Mouse (Mus musculus) cerebellum, postnatal 14 days (tissue): ENCODE measurements around the gene 1110051M20Rik.

Experiments
- DNase-seq, 2 experiments: peaks; one replicate each; pipeline ENCODE4 v3.0.0; 2021; ENCODE audit warnings: mixed read lengths in 2 of 2

1110051M20Rik gene

DNA sequence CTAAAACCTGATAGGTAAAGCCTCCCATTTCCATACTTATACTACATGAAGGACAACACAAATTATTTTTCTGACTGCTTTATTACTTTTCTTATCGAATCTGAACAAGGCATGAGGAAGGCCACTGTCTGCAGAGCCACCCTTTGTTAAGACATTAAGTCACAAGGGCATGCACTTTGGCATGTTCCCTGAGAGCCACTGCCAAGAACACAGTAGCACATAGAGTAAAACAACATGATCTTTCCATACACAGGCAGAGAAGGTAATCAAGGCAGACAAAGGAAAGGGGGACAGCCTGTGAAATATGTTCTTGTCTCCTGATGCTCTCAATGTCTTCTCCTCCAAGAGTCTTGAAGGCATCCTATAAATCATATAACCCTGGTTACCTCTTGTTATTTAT lies 30.7 kb downstream of the 1110051M20Rik start:
- no peak for DNase-seq

DNA sequence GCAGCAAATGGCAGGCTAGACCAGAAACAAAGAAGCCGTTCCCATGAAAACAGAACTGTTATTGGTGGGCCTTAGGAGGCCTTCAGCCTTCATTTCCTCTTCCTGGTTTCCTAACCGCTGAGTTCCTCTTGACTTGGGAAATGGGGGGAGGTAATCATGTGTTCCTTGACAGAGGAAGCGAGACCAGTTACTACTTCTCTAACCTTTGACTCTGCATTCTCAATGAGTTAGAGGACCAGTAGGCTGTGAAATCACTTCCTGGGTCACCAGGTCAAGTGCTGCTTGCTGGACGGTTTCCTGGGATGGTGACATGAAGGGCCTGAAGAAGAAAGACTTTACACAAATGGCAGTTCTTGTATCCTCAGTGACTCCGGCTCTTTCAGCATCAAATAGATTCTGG lies 32.1 kb downstream of the 1110051M20Rik start:
- no peak for DNase-seq

- DNase-seq, result no peak
Measured at GRCm38 (mm10) chr2:91411473-91411872, 33.0 kb downstream of the 1110051M20Rik start.

- no peak for DNase-seq
Measured at GRCm38 (mm10) chr2:91408031-91408430, 36.5 kb downstream of the 1110051M20Rik start.

DNA sequence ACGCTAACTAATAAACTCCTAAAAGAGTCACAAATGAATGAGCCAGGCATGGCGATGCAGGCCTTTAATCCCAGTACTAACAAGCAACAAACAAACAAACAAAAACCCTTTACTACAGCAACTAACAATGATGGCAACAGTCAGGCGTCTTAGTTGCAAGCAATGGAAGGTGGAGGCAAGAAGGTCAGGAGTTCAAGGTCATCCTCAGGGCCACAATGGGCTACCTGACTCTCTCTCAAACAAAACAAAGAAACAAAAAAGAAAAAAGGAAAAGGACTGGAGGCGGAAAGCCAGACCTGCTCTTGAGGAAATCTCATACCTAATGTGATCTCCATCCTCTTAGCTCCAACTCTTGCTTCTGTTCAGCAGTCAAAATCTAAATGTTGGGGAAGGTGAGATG lies 39.4 kb downstream of the 1110051M20Rik start:
- no peak for DNase-seq

DNA sequence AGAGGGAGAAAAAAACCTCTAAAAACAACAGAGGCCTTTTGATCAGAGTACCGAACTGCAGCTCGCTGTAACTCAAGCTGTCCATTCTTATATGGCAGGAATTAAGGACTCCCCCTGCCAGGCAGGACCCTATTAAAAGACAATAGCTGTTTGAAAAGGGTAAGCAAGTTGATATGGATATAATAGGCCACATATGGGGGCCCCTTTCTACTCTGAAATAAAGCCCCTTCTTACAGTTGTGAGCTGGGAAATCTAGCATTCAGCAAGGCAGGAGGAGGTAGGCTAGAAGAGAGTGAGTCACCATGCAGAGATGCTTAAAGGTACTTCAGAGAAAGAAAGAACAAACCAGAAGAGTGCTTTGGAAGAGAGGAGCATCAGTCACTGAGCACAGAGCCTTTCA lies 44.8 kb downstream of the 1110051M20Rik start:
- no peak for DNase-seq

GRCm38 (mm10) chr2:91399168-91399567 lies 45.3 kb downstream of the 1110051M20Rik start:
- DNase-seq, result no peak

DNA sequence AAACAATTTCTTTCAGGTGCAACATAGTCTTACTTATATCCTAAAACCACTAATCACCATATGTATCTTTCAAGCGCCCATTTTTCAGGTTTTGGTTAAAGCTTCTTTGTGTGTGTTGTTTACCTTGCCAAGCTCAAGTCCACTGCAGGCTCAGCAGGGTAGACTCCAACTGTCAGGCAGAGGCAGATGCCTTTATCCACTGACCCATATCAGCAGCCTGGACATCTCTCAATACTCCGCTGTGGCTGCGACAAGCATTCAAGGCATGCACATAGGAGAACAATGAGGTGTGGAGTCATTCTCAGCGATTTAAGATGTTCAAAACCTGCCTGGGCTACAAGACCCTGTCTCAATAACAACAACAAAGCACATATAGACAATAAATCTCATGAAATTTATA lies 50.4 kb downstream of the 1110051M20Rik start:
- DNase-seq, result peak in 1 of 2 experiments; percentile 22

- DNase-seq, result no peak
Measured at GRCm38 (mm10) chr2:91388738-91389137, 55.8 kb downstream of the 1110051M20Rik start.

- no peak for DNase-seq
Measured at GRCm38 (mm10) chr2:91388281-91388680, 56.2 kb downstream of the 1110051M20Rik start.

GRCm38 (mm10) chr2:91387287-91387958 lies 57.1 kb downstream of the 1110051M20Rik start:
- no peak for DNase-seq

DNA sequence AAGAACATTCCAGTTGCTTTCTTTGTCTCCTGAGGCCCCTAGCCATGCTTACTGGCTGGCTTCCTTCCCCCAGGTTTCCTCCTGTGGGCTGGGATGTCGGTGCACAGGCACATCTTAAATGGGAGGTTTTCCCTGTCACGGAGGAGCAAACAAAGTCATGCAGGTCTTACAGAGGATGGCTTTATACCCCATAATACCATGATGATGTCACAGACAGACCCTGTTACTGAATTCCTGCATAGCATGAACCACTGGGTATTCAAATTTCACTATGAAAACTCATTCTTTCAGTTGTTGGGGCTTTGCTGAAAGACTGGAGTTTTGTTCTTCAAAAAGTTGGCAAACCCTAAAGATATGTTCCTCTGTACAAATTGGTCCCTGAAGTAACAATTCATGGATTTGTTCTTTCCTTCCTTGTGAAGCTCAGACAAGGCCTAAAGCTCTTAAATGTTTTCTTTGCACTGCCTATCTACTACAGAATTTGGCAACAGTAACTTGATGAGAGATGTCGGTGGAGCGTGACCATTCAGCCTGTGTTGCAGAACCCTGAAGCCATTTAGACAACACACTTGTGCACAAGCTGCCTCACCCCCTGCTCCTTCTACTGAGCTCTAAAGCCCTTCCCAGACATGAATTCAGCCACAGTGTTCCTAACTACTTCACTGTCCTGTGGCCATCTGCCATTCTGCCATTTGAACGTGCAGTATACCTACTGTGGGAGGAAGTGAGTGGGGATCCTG lies 57.8 kb downstream of the 1110051M20Rik start:
- no peak for DNase-seq

DNA sequence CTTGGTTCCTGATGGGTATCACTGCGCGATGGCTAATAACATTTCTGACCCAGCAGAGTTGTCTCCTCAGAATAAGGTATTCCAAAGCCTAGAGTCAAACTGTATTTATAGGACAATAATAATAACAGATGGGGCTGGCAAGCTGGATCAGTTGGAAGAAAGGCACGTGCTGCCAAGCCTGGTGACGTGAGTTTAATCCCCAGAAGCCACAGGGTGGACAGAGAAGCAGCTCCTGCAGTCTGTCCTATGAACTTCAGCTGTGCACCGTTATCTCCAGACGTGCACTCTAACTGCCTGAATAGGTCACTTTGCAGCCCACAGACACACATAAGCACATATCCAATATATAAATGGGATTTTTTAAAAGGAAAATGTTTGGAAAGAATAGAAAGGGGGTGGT lies 61.2 kb downstream of the 1110051M20Rik start:
- peak; percentile 59 to 65 for DNase-seq

DNA sequence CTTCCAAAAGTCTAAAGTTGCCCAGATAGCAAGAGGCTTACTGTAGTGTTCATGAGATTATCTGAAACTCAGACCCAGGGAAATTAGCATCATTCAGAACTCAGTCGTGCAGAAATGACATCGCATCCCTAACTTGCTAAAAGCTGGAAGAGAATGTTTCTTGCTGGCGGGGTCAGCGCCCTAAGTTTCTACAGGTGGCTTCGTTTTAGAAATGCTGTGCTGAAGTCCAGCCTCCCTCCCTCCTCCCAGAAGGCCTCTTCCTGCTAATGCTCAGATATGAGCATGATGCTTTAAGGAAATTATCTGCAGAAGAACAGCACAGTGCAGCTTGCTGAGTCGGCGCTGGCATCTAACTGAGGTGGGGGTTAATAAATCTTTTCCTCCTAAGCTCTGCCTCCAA lies 67.5 kb downstream of the 1110051M20Rik start:
- DNase-seq, result no peak

GRCm38 (mm10) chr2:91370314-91370713 lies 74.2 kb downstream of the 1110051M20Rik start:
- no peak for DNase-seq

DNA sequence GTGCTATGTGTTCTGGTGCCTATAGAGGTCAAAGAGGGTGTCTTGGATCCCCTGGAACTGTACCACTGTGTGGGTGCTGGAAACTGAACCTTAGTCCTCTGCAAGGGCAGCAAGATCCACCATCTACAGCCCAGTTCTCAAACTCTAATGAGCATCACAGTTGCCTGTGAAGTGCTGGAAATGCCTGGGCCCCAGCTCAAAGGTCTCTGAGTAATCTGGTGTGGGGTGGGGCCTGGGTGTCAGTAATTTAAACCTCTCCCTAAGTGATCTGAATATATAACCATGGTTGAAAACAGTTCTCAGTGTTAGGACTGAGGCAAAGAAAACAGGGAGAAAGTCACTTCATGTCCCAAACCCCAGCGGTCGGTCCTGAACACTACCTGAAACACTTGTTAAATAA lies 81.2 kb downstream of the 1110051M20Rik start:
- no peak for DNase-seq

DNA sequence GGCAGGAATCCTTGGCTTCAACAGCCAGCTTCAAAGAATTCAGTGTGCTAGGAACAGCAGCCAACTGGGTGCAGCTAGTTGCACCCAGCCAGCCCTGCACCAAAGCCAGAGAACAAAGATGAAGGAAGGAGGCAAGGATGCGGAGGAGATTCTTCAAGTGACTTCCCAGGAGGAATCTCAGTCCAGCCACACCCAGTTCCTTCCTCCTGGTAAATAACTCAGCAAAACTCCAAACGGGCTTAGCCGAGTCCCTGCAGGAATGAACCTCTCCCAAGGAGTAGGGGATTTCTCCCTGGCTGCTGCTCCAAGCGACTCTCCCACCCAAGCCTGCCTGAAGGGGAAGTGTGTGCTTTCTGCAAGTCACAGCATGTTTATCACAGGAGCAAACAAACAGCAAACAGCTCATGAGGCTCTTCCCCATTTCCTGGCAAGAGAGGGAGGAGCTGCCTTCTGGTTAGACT lies 83.4 kb downstream of the 1110051M20Rik start:
- DNase-seq, result no peak

DNA sequence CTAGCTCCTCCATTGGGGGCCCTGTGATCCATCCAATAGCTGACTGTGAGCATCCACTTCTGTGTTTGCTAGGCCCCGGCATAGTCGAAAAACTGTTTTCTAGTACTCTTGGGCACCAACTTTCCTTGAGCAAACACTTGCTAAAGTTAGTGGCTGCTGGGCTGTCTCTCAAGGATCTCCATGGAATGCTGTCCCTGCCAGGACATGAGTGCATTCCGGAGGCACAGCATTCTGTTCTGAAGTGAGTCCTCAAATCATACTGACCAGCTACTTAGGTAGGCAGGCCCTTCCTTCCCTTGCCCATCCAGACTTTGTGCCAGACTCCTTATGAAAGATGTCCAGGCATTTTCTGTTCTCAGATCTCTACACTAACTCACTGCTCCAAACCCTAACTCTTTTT lies 88.7 kb downstream of the 1110051M20Rik start:
- no peak for DNase-seq

DNA sequence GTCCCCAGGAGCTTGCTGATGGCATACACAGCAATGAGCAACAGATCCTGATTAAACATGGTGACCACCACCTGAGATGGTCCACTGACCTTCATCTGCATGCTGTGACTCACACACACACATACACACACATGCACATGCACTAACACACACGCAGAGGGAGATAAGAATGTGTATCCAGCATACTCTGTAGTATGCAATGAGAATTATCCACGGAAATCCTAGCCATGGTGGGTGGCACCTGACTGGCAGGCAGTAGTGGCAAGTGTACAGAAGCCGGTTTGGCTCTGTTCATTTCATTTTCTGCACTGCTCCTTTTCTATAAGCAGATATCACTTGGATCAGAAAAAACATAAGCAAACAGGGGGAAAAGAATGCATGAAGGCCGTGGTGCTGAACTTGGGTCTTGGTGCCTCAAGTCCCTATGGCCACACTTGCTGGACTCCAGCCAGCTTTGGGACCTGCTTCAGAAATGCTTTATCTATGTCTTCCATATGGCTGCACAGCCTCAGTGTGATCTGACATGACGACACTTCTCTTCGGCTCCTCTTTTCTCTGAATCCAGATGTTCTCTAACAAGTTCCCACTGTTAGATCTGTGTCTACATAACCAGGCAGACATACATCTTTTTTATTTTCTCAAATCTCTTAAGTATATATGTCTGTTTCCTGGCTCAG lies 89.6 kb downstream of the 1110051M20Rik start:
- no peak for DNase-seq

GRCm38 (mm10) chr2:91353854-91354253 lies 90.7 kb downstream of the 1110051M20Rik start:
- no peak for DNase-seq

DNA sequence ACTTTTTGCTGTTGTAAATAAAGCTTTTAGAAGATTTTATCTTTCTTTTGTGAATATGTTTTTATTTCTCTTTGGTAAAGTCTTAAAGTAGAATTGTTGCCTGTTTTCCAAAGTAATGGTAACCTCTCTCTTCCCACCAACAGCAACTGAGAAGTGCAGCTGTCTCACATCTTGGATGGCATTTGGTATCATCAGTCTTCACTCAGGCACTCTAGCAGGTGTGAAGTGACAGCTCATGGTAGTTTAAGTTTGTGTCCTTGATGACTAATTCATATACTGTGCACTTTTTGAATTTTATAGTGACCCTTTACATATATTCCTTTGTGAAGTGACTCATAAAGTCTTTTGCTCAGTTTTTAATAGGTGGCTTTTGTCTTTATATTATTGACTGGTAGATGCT lies 92.7 kb downstream of the 1110051M20Rik start:
- no peak for DNase-seq

DNA sequence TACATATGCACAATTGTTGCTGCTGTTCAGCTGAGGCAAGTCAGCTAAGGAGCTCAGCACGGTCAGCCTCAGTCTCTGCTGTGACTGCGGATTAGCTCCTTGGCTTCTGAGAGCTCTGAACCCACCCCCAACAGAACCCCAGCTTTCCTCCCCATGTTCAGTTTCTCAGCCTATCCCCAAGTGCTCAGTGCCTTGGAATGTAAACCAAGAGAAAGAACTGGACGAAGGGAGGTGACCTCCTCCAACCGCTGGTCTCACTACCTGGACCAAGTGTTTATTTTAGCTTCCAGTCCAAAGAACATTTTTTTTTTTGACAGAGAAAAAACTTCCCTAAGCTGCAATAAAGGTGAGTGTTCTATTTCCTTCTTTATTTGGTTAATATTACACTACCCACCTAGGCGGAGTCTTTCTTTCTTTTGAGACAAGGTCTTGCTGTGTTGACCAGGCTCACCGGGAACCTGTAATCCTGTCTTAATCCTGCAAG lies 94.5 kb downstream of the 1110051M20Rik start:
- DNase-seq, result no peak

DNA sequence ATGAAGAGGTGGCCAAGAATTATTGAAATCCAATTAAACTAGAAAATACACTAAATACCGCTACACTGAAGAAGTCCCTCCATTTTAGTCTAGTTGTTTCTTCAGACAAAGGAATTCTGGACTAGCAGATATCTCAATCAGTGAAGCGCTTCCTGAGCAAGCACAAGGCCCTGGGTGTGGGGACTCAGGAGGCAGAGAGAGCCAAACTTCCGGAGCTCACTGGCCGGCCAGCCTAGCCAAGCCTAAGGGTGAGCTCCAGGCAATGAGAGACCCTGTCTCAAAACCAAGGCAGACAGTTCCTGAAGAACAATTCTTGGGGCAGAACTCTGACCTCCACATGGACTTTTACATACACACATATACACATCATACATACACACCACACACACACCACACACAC lies 95.6 kb downstream of the 1110051M20Rik start:
- no peak for DNase-seq

DNA sequence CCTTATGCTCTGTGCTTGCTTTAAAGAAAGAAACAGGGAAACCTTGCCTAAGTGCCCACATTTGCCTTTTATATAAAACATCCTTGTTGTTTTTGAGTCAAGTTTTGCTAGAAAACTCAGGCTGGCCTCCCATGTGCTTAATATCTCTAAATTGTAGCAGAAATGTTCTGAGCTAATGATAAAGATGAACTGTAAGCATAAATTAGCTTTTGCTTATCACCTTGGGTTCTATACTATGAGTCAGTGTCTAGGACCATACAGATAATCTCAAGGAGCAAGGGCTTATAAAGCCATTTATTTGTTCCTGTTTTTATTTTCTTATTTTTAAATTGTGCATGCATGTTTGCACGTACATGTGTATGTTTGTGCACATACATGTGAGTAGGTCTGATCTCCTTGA lies 98.9 kb downstream of the 1110051M20Rik start:
- DNase-seq, result no peak
